ENCODE assay signal across 23 mouse cellular contexts in the genomic region with DNA sequence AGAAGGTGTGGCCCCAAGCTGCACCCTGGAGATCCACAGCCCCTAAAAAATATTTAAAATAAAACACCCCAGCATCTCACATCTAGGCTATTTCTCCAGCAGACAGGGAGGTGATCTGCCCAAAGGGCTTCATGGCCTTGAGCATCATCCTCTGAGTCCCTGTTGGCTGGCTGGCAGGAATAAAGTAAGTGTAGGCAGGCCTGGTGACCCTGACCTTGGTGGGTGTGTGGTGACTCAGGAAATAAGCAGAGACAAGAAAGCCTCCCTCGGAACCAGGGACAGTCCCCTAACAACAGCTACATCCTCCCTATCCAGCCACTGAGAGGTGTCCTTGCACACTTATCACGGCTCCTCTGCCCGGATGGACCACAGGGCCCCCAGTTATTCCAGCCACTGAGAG. TPM values are rescaled to one million over a fixed set of nuclear protein-coding genes. Genes with fewer than 3 reads are reported as not detected.
DNase-seq lines count a peak whose midpoint lies in the region; ATAC-seq and TF ChIP-seq lines count a peak whose summit lies in the region.
"Had no signal": no experiment of that assay in that cellular context is flagged by ENCODE, and none has a peak within 500 bp of the region (broad histone marks: within the 10 kb centered on the region; RNA-seq: fewer than 3 reads in every experiment).

No protein-coding gene starts in this region.

- no peak overlapping the region for H3K4me3 ChIP-seq in heart, embryonic 12.5 days
- no peak overlapping the region for H3K4me3 ChIP-seq in stomach, postnatal 0 days (ENCODE audit: low read depth, low read length)
- H3K4me3 ChIP-seq: embryonic facial prominence, embryonic 12.5 days; erythroblast, embryonic 14.5 days; forebrain, embryonic 13.5 days; hindbrain, embryonic 10.5 days; left cerebral cortex, adult 2 months; liver, embryonic 12.5 days had no signal

- no peaks in the 10 kb centered on the region; the same call in 1 of the 2 replicates for H3K27me3 ChIP-seq in heart, embryonic 12.5 days (replicated peaks)
- H3K27me3 ChIP-seq in stomach, postnatal 0 days (ENCODE audit: control insufficient read depth, insufficient read depth, low read length) = no peaks in the 10 kb centered on the region
- H3K27me3 ChIP-seq: embryonic facial prominence, embryonic 12.5 days; forebrain, embryonic 13.5 days; Patski had no signal

- 29% methylated on average over 3 of the region's 3 CpGs for WGBS in heart, embryonic 12.5 days
- 72% methylated on average over 3 of the region's 3 CpGs for WGBS in stomach, postnatal 0 days

- intact Hi-C loops in heart, postnatal 25 days (cut with DNase I) = no loop called here

- H3K36me3 ChIP-seq in heart, embryonic 12.5 days = no peaks in the 10 kb centered on the region
- peaks cover 2% of the 10 kb centered on the region; the same call in 1 of the 2 replicates for H3K36me3 ChIP-seq in stomach, postnatal 0 days (ENCODE audit: control insufficient read depth, insufficient read depth, low read length)
- H3K36me3 ChIP-seq: embryonic facial prominence, embryonic 12.5 days; hindbrain, embryonic 10.5 days; liver, embryonic 12.5 days had no signal

- DNase-seq in heart, postnatal 25 days (ENCODE audit: low spot score) = no peak
- peak; percentile 36 for DNase-seq in ovary, postnatal 36 days (ENCODE audit: low spot score)
- DNase-seq in ovary, postnatal 10 days (ENCODE audit: low spot score) = no peak
- DNase-seq in adrenal gland, adult 2 months = peak; percentile 92
- no peak for DNase-seq in stomach, postnatal 0 days (ENCODE audit: low spot score)
- DNase-seq in layer of hippocampus, postnatal 36 days = no peak
- no peak for DNase-seq in urinary bladder, postnatal 10 days (ENCODE audit: low spot score)
- DNase-seq: cerebellum, adult 9-11 months; gastrocnemius, postnatal 25 days; kidney, adult 8-10 months; kidney, postnatal 25 days; lung, adult 2 months; right cerebral cortex, adult 18-20 months; thymus, postnatal 14 days had no signal

- TF ChIP-seq EP300 in stomach, postnatal 0 days (optimal IDR thresholded peaks at IDR 0.05) = no peak

- no peak overlapping the region for H3K4me2 ChIP-seq in heart, embryonic 12.5 days
- no peak overlapping the region for H3K4me2 ChIP-seq in stomach, postnatal 0 days (replicated peaks; ENCODE audit: low read depth)
- H3K4me2 ChIP-seq: embryonic facial prominence, embryonic 12.5 days; forebrain, embryonic 13.5 days; liver, embryonic 12.5 days had no signal

- 0 out of 2 replicates have a peak overlapping the region, but pooled peaks have one; percentile 39 for H3K27ac ChIP-seq in heart, embryonic 12.5 days (ENCODE audit: poor library complexity, severe bottlenecking)
- H3K27ac ChIP-seq in stomach, postnatal 0 days (replicated peaks) = no peak overlapping the region
- H3K27ac ChIP-seq: embryonic facial prominence, embryonic 12.5 days; forebrain, embryonic 13.5 days; left cerebral cortex, adult 2 months; liver, embryonic 12.5 days had no signal

- no peak for TF ChIP-seq CTCF in stomach, postnatal 0 days (IDR thresholded peaks at IDR 0.05; ENCODE audit: low read depth)

- no peak overlapping the region for H3K9ac ChIP-seq in heart, embryonic 12.5 days
- 0 out of 2 replicates have a peak overlapping the region, but pooled peaks have one; percentile 13 for H3K9ac ChIP-seq in stomach, postnatal 0 days (ENCODE audit: low read length)
- H3K9ac ChIP-seq: embryonic facial prominence, embryonic 12.5 days; forebrain, embryonic 13.5 days; liver, embryonic 12.5 days had no signal

- no peaks in the 10 kb centered on the region for H3K9me3 ChIP-seq in heart, embryonic 12.5 days (replicated peaks)
- H3K9me3 ChIP-seq in stomach, postnatal 0 days (ENCODE audit: control insufficient read depth, low read length) = no peaks in the 10 kb centered on the region
- H3K9me3 ChIP-seq: embryonic facial prominence, embryonic 12.5 days; forebrain, embryonic 13.5 days; hindbrain, embryonic 10.5 days; liver, embryonic 12.5 days had no signal

- H3K4me1 ChIP-seq in heart, embryonic 12.5 days (replicated peaks) = peaks cover 23% of the 10 kb centered on the region
- H3K4me1 ChIP-seq in stomach, postnatal 0 days (replicated peaks; ENCODE audit: control insufficient read depth, insufficient read depth) = no peaks in the 10 kb centered on the region
- H3K4me1 ChIP-seq: embryonic facial prominence, embryonic 12.5 days; forebrain, embryonic 13.5 days had no signal

- peak; percentile 29; the same call in 1 of the 2 replicates for ATAC-seq in heart, embryonic 12.5 days (ENCODE audit: insufficient number of reproducible peaks, low FRiP score)
- ATAC-seq in stomach, postnatal 0 days (ENCODE audit: low FRiP score, low TSS enrichment) = 0 out of 2 replicates have a peak, but pooled peaks have one; percentile 21
- ATAC-seq: forebrain, embryonic 13.5 days; liver, embryonic 12.5 days; Patski had no signal

RNA-seq across cellular contexts. Expression of a gene that starts 11.7 kb away (rescaled TPM):
- 3.2 and 3.9 TPM in 2 replicates for polyA plus RNA-seq in heart, embryonic 12.5 days (2016; fragmentation: Nextera tagmentation; extraction: Ambion mirVana)
- total RNA-seq in heart, postnatal 25 days (2021) = under 1 TPM; 0.17 to 0.18 TPM
- 100 to 1,000 TPM in 1 of 2 experiments, 10 to 100 TPM in 1; 97.4 to 350 TPM for total RNA-seq in adrenal gland, adult 2 months (2021)
- 193 and 279 TPM in 2 replicates for polyA plus RNA-seq in adrenal gland, adult 2 months (2012; rRNA removed)
- polyA plus RNA-seq in stomach, postnatal 0 days (2015; fragmentation: Nextera tagmentation; extraction: Ambion mirVana) = 211 and 220 TPM in 2 replicates
- total RNA-seq in layer of hippocampus, postnatal 36 days (2021) = 1 to 10 TPM in 1 of 2 experiments, under 1 TPM in 1; 0.60 to 1.1 TPM
- total RNA-seq: megakaryocyte-erythroid progenitor cell, adult 5-6 weeks had no signal
- polyA plus RNA-seq: erythroblast, embryonic 14.5 days had no signal

RNA-seq across cellular contexts. Expression of a gene that starts 20.1 kb away (rescaled TPM):
- polyA plus RNA-seq in heart, embryonic 12.5 days (2016; fragmentation: Nextera tagmentation; extraction: Ambion mirVana) = 13.2 and 15.4 TPM in 2 replicates
- total RNA-seq in heart, postnatal 25 days (2021) = 10 to 100 TPM; 12.4 to 16.2 TPM
- 100 to 1,000 TPM in 1 of 2 experiments, 10 to 100 TPM in 1; 65.1 to 134 TPM for total RNA-seq in adrenal gland, adult 2 months (2021)
- 60.3 and 70.1 TPM in 2 replicates for polyA plus RNA-seq in adrenal gland, adult 2 months (2012; rRNA removed)
- polyA plus RNA-seq in stomach, postnatal 0 days (2015; fragmentation: Nextera tagmentation; extraction: Ambion mirVana) = 5.2 and 5.7 TPM in 2 replicates
- 10 to 100 TPM; 39.4 to 45.4 TPM for total RNA-seq in layer of hippocampus, postnatal 36 days (2021)

RNA-seq across cellular contexts. Expression of a gene that starts 55.0 kb away (rescaled TPM):
- 3.1 and 3.3 TPM in 2 replicates for polyA plus RNA-seq in heart, embryonic 12.5 days (2016; fragmentation: Nextera tagmentation; extraction: Ambion mirVana)
- total RNA-seq in heart, postnatal 25 days (2021) = under 1 TPM in 1 of 2 experiments, not detected in 1; 0.88 TPM
- total RNA-seq in adrenal gland, adult 2 months (2021) = 1 to 10 TPM in 1 of 2 experiments, not detected in 1; 1.7 TPM
- polyA plus RNA-seq in adrenal gland, adult 2 months (2012; rRNA removed) = 0.31 and 0.40 TPM in 2 replicates
- polyA plus RNA-seq in stomach, postnatal 0 days (2015; fragmentation: Nextera tagmentation; extraction: Ambion mirVana) = 1.0 and 1.2 TPM in 2 replicates
- total RNA-seq in layer of hippocampus, postnatal 36 days (2021) = 1 to 10 TPM; 1.4 to 1.8 TPM
- polyA plus RNA-seq: erythroblast, embryonic 14.5 days had no signal

Comparison
In these comparisons a context has a peak if more than half of its experiments do, and no peak if none do; other contexts are left out.
1. DNase-seq: peak in ovary, postnatal 36 days (single experiment) and adrenal gland, adult 2 months (single experiment); none in heart, postnatal 25 days (single experiment), ovary, postnatal 10 days (single experiment), stomach, postnatal 0 days (single experiment), layer of hippocampus, postnatal 36 days (0 of 2) and urinary bladder, postnatal 10 days (single experiment).
2. RNA of a gene that starts 11.7 kb away (total RNA-seq): 97.4 to 350 TPM in adrenal gland, adult 2 months; 0.60 to 1.1 TPM in layer of hippocampus, postnatal 36 days and 0.17 to 0.18 TPM in heart, postnatal 25 days; every median in the first group is over 10 times any median in the second.